Mouse (Mus musculus) E14TG2a.4 (cell line): ENCODE measurements around the gene Odf2l.

Experiments used
- CTCF ChIP-seq: conservative IDR thresholded peaks from 2 replicates; pipeline ENCODE4 v1.5.1; 2014; ENCODE audit warnings: low read length
- POU5F1 ChIP-seq: IDR thresholded peaks from 2 replicates; pipeline ENCODE4 v1.6.1; 2014; ENCODE audit warnings: low read length, borderline replicate concordance

GRCm38 (mm10) chr3:145146871-145147270 lies 28.5 kb downstream of the Odf2l start:
- TF ChIP-seq CTCF (no peak), POU5F1 (no peak)
